Mouse (Mus musculus) spleen, postnatal 10 days (tissue): ENCODE measurements around the gene Cdc34.

ENCODE experiments used
- DNase-seq, 2 experiments: peaks; one replicate each; pipeline ENCODE4 v3.0.0; 2021 to 2022; ENCODE audit warnings: low spot score in 2 of 2

Cdc34 gene

GRCm38 (mm10) chr10:79681591-79682245, at the start of gene Cdc34:
Gene Cdc34, plus strand, starts transcription at chr10:79682195.
- DNase-seq, result peak; percentile 98 to 99

- DNase-seq, result no peak
Measured at GRCm38 (mm10) chr10:79633006-79633777, 48.8 kb upstream of the Cdc34 start.

GRCm38 (mm10) chr10:79636287-79636686, 45.7 kb upstream of the Cdc34 start:
- no peak for DNase-seq

GRCm38 (mm10) chr10:79637128-79638110, 44.6 kb upstream of the Cdc34 start, which contains the start of gene Shc2:
Gene Shc2, minus strand, starts transcription at chr10:79637918.
- no peak for DNase-seq

GRCm38 (mm10) chr10:79638486-79639204, 43.4 kb upstream of the Cdc34 start:
- no peak for DNase-seq

- no peak for DNase-seq
Measured at GRCm38 (mm10) chr10:79645711-79646110, 36.3 kb upstream of the Cdc34 start, which contains the start of gene Odf3l2. Gene Odf3l2, minus strand, starts transcription at chr10:79645738.

GRCm38 (mm10) chr10:79649070-79649751, 32.8 kb upstream of the Cdc34 start:
- peak; percentile 42 to 74 for DNase-seq

- no peak for DNase-seq
Measured at GRCm38 (mm10) chr10:79652789-79653188, 29.2 kb upstream of the Cdc34 start.

- no peak for DNase-seq
Measured at GRCm38 (mm10) chr10:79654946-79655395, 27.0 kb upstream of the Cdc34 start.

GRCm38 (mm10) chr10:79658829-79659228, 23.2 kb upstream of the Cdc34 start:
- peak; percentile 18 to 56 for DNase-seq

- DNase-seq, result peak in 1 of 2 experiments; percentile 50
Measured at GRCm38 (mm10) chr10:79660298-79660697, 21.7 kb upstream of the Cdc34 start.

GRCm38 (mm10) chr10:79661861-79662260, 20.1 kb upstream of the Cdc34 start:
- no peak for DNase-seq

- DNase-seq, result peak; percentile 72 to 86
Measured at GRCm38 (mm10) chr10:79664131-79664665, 17.8 kb upstream of the Cdc34 start, which contains the start of gene Madcam1. Gene Madcam1, plus strand, starts transcription at chr10:79664559.

- DNase-seq, result no peak
Measured at GRCm38 (mm10) chr10:79665051-79665450, 16.9 kb upstream of the Cdc34 start.

GRCm38 (mm10) chr10:79666493-79666892, 15.5 kb upstream of the Cdc34 start:
- DNase-seq, result no peak

GRCm38 (mm10) chr10:79668076-79668475, 13.9 kb upstream of the Cdc34 start:
- no peak for DNase-seq

GRCm38 (mm10) chr10:79668771-79669575, 13.0 kb upstream of the Cdc34 start, which contains the start of gene Tpgs1:
Gene Tpgs1, plus strand, starts transcription at chr10:79669369.
- peak; percentile 87 to 89 for DNase-seq

- DNase-seq, result peak; percentile 79 to 83
Measured at GRCm38 (mm10) chr10:79669576-79670057, 12.4 kb upstream of the Cdc34 start.
